Mouse (Mus musculus) MEL (cell line): ENCODE data around the gene Kmt2d. TPM values are rescaled to one million over a fixed set of nuclear protein-coding genes. Genes with fewer than 3 reads are reported as not detected.

Source experiments
- DNase-seq: peaks from one replicate; pipeline ENCODE4 v3.0.0; 2011; ENCODE audit warnings: low read depth, low spot score
- H3K27ac ChIP-seq: 2 replicates; pipeline ENCODE4 v1.5.1; 2012; ENCODE audit warnings: low read depth, mild to moderate bottlenecking, control low read depth, low read length, moderate library complexity; ENCODE audit not compliant: control insufficient read depth
- H3K27me3 ChIP-seq, 2 experiments: fragments of 150-350 bp in 1 of 2; sonication (generic) in 1 of 2; 2 replicates each; pipeline ENCODE4 v1.6.1; 2012; ENCODE audit warnings: low read length in 2 of 2, mild to moderate bottlenecking in 2 of 2, improper control_type of control experiment in 1 of 2, moderate library complexity in 1 of 2; ENCODE audit not compliant: insufficient read depth in 2 of 2, control insufficient read depth in 1 of 2
- H3K36me3 ChIP-seq, 2 experiments: 2 replicates each; pipeline ENCODE4 v1.6.1; 2012 to 2014; ENCODE audit warnings: low read length in 2 of 2, improper control_type of control experiment in 1 of 2, inconsistent platforms in 1 of 2, mild to moderate bottlenecking in 1 of 2; ENCODE audit not compliant: insufficient read depth in 2 of 2, control insufficient read depth in 1 of 2
- H3K4me1 ChIP-seq, 2 experiments: fragments of 150-350 bp in 1 of 2; sonication (generic) in 1 of 2; 2 replicates each; pipeline ENCODE4 v1.6.1; 2012; ENCODE audit warnings: low read length in 2 of 2, improper control_type of control experiment in 1 of 2, mild to moderate bottlenecking in 1 of 2; ENCODE audit not compliant: insufficient read depth in 2 of 2, control insufficient read depth in 1 of 2
- H3K4me3 ChIP-seq, 2 experiments: fragments of 150-350 bp in 1 of 2; sonication (generic) in 1 of 2; 2 replicates each; pipeline ENCODE4 v1.5.1; 2012; ENCODE audit warnings: low read depth in 2 of 2, low read length in 2 of 2, mild to moderate bottlenecking in 2 of 2, moderate library complexity in 2 of 2, control low read depth in 1 of 2, improper control_type of control experiment in 1 of 2; ENCODE audit not compliant: control insufficient read depth in 1 of 2, insufficient read depth in 1 of 2
- H3K79me2 ChIP-seq: 2 replicates; pipeline ENCODE4 v1.6.1; 2012; ENCODE audit warnings: mild to moderate bottlenecking, low read length, moderate library complexity; ENCODE audit not compliant: control insufficient read depth, poor library complexity, insufficient read depth
- H3K9ac ChIP-seq: 2 replicates; pipeline ENCODE4 v1.6.1; 2012; ENCODE audit warnings: low read depth, mild to moderate bottlenecking, control low read depth, low read length, moderate library complexity; ENCODE audit not compliant: control insufficient read depth, poor library complexity, severe bottlenecking
- H3K9me3 ChIP-seq: fragments of 150-350 bp; sonication (generic); replicated peaks from 2 replicates; pipeline ENCODE4 v1.6.1; 2012; ENCODE audit warnings: mild to moderate bottlenecking, low read length, improper control_type of control experiment, moderate library complexity; ENCODE audit not compliant: insufficient read depth
- CHD1 ChIP-seq: IDR thresholded peaks from 2 replicates; pipeline ENCODE4 v1.6.1; 2012; ENCODE audit warnings: low read depth, mild to moderate bottlenecking, inconsistent platforms, low read length, improper control_type of control experiment
- CHD2 ChIP-seq: IDR thresholded peaks from 2 replicates; pipeline ENCODE4 v1.6.1; 2011; ENCODE audit warnings: low read length, improper control_type of control experiment
- CTCF ChIP-seq, 3 experiments: IDR thresholded peaks in 2 of 3; conservative IDR thresholded peaks in 1 of 3; 2 replicates each; pipeline ENCODE4 v1.5.1; 2011 to 2012; ENCODE audit warnings: low read length in 3 of 3, low read depth in 2 of 3, mild to moderate bottlenecking in 2 of 3, improper control_type of control experiment in 1 of 3, inconsistent platforms in 1 of 3, mixed read lengths in 1 of 3, moderate library complexity in 1 of 3; ENCODE audit not compliant: control insufficient read depth in 1 of 3, insufficient read depth in 1 of 3, poor library complexity in 1 of 3, severe bottlenecking in 1 of 3
- E2F4 ChIP-seq: IDR thresholded peaks from 2 replicates; pipeline ENCODE4 v1.6.1; 2011; ENCODE audit warnings: low read depth, low read length, improper control_type of control experiment, borderline replicate concordance
- ELF1 ChIP-seq: IDR thresholded peaks from 2 replicates; pipeline ENCODE4 v1.6.1; 2014; ENCODE audit warnings: low read depth, mild to moderate bottlenecking, inconsistent platforms, low read length, improper control_type of control experiment, moderate library complexity
- EP300 ChIP-seq, 2 experiments: IDR thresholded peaks; 2 replicates each; pipeline ENCODE4 v1.6.1; 2011; ENCODE audit warnings: improper control_type of control experiment in 2 of 2, low read length in 2 of 2, low read depth in 1 of 2, mild to moderate bottlenecking in 1 of 2
- ETS1 ChIP-seq: IDR thresholded peaks from 2 replicates; pipeline ENCODE4 v1.6.1; 2012; ENCODE audit warnings: low read depth, mild to moderate bottlenecking, inconsistent platforms, low read length, improper control_type of control experiment, moderate library complexity
- GATA1 ChIP-seq: IDR thresholded peaks from 2 replicates; pipeline ENCODE4 v1.6.1; 2011; ENCODE audit warnings: low read depth, low read length, improper control_type of control experiment
- HCFC1 ChIP-seq: IDR thresholded peaks from 2 replicates; pipeline ENCODE4 v1.6.1; 2012; ENCODE audit warnings: low read depth, mild to moderate bottlenecking, inconsistent platforms, low read length, improper control_type of control experiment, moderate library complexity
- KAT2A ChIP-seq: conservative IDR thresholded peaks from 2 replicates; pipeline ENCODE4 v1.6.1; 2012; ENCODE audit warnings: low read depth, low read length, improper control_type of control experiment, inconsistent platforms
- MAFK ChIP-seq: IDR thresholded peaks from 2 replicates; pipeline ENCODE4 v1.6.1; 2011; ENCODE audit warnings: low read depth, mild to moderate bottlenecking, low read length, improper control_type of control experiment, borderline replicate concordance
- MAX ChIP-seq: IDR thresholded peaks from 2 replicates; pipeline ENCODE4 v1.6.1; 2011; ENCODE audit warnings: low read length, improper control_type of control experiment
- MAZ ChIP-seq: IDR thresholded peaks from 2 replicates; pipeline ENCODE4 v1.6.1; 2012; ENCODE audit warnings: low read depth, mild to moderate bottlenecking, inconsistent platforms, low read length, improper control_type of control experiment
- MEF2A ChIP-seq: IDR thresholded peaks from 2 replicates; pipeline ENCODE4 v1.6.1; 2014; ENCODE audit warnings: low read depth, mild to moderate bottlenecking, inconsistent platforms, low read length, improper control_type of control experiment; ENCODE audit not compliant: poor library complexity, insufficient replicate concordance, severe bottlenecking; ENCODE audit errors: extremely low read depth
- MXI1 ChIP-seq: IDR thresholded peaks from 2 replicates; pipeline ENCODE4 v1.6.1; 2011; ENCODE audit warnings: mild to moderate bottlenecking, low read depth, low read length, improper control_type of control experiment
- MYC ChIP-seq: IDR thresholded peaks from 2 replicates; pipeline ENCODE4 v1.6.1; 2011; ENCODE audit warnings: low read depth, mild to moderate bottlenecking, low read length, improper control_type of control experiment, moderate library complexity
- NELFE ChIP-seq: IDR thresholded peaks from 2 replicates; pipeline ENCODE4 v1.6.1; 2011; ENCODE audit warnings: low read depth, low read length, improper control_type of control experiment
- NRF1 ChIP-seq: IDR thresholded peaks from 2 replicates; pipeline ENCODE4 v1.6.1; 2014; ENCODE audit warnings: low read depth, mild to moderate bottlenecking, inconsistent platforms, low read length, improper control_type of control experiment, moderate library complexity; ENCODE audit not compliant: poor library complexity, insufficient read depth, severe bottlenecking
- POLR2A ChIP-seq, 2 experiments: IDR thresholded peaks; 2 replicates each; pipeline ENCODE4 v1.6.1; 2011 to 2012; ENCODE audit warnings: low read length in 2 of 2, mild to moderate bottlenecking in 2 of 2, control low read depth in 1 of 2, improper control_type of control experiment in 1 of 2, low read depth in 1 of 2, moderate library complexity in 1 of 2; ENCODE audit not compliant: control insufficient read depth in 1 of 2, insufficient read depth in 1 of 2, poor library complexity in 1 of 2
- POLR2AphosphoS5 ChIP-seq: IDR thresholded peaks from 2 replicates; pipeline ENCODE4 v1.6.1; 2012; ENCODE audit warnings: low read depth, borderline replicate concordance, mild to moderate bottlenecking, inconsistent platforms, low read length, moderate library complexity, mixed read lengths
- RAD21 ChIP-seq: IDR thresholded peaks from 2 replicates; pipeline ENCODE4 v1.6.1; 2011; ENCODE audit warnings: mild to moderate bottlenecking, low read depth, low read length, improper control_type of control experiment
- RCOR1 ChIP-seq: IDR thresholded peaks from 2 replicates; pipeline ENCODE4 v1.6.1; 2012; ENCODE audit warnings: low read depth, mild to moderate bottlenecking, inconsistent platforms, low read length, improper control_type of control experiment
- SIN3A ChIP-seq: IDR thresholded peaks from 2 replicates; pipeline ENCODE4 v1.6.1; 2012; ENCODE audit warnings: low read length, improper control_type of control experiment, inconsistent platforms
- TBP ChIP-seq: IDR thresholded peaks from 2 replicates; pipeline ENCODE4 v1.8.0; 2011; ENCODE audit warnings: low read depth, low read length, improper control_type of control experiment
- TCF12 ChIP-seq: IDR thresholded peaks from 2 replicates; pipeline ENCODE4 v1.6.1; 2014; ENCODE audit warnings: low read depth, mild to moderate bottlenecking, inconsistent platforms, low read length, improper control_type of control experiment, moderate library complexity
- UBTF ChIP-seq: IDR thresholded peaks from 2 replicates; pipeline ENCODE4 v1.6.1; 2012; ENCODE audit warnings: low read depth, mild to moderate bottlenecking, inconsistent platforms, low read length, improper control_type of control experiment, moderate library complexity, borderline replicate concordance; ENCODE audit not compliant: insufficient read depth
- USF1 ChIP-seq: IDR thresholded peaks from 2 replicates; pipeline ENCODE4 v1.6.1; 2014; ENCODE audit warnings: low read depth, mild to moderate bottlenecking, inconsistent platforms, low read length, improper control_type of control experiment, moderate library complexity
- USF2 ChIP-seq, 2 experiments: IDR thresholded peaks; 2 replicates each; pipeline ENCODE4 v1.6.1; 2011 to 2012; ENCODE audit warnings: improper control_type of control experiment in 2 of 2, low read length in 2 of 2, borderline replicate concordance in 1 of 2, inconsistent platforms in 1 of 2, low read depth in 1 of 2, mild to moderate bottlenecking in 1 of 2; ENCODE audit not compliant: insufficient read depth in 1 of 2
- ZMIZ1 ChIP-seq: IDR thresholded peaks from 2 replicates; pipeline ENCODE4 v1.6.1; 2012; ENCODE audit warnings: low read depth, mild to moderate bottlenecking, inconsistent platforms, low read length, improper control_type of control experiment, moderate library complexity
- ZNF384 ChIP-seq: IDR thresholded peaks from 2 replicates; pipeline ENCODE4 v1.6.1; 2012; ENCODE audit warnings: low read depth, mild to moderate bottlenecking, inconsistent platforms, low read length, improper control_type of control experiment
- polyA plus RNA-seq, 2 experiments: library from polyadenylated mRNA; stranded (reverse) in 1 of 2; unstranded in 1 of 2; fragments of >175 nt in 1 of 2; fragments of >200 nt in 1 of 2; gene quantifications; 2 replicates each; pipeline versions ENCODE4 v1.2.1 to v1.2.4; 2012; ENCODE audit warnings: low replicate concordance in 2 of 2, low read depth in 1 of 2; ENCODE audit not compliant: insufficient read length in 2 of 2, insufficient read depth in 1 of 2, missing spikeins in 1 of 2
- total RNA-seq: library from RNA; depleted of rRNA; stranded (reverse); fragments of 300-350 nt; gene quantifications from 2 replicates; pipeline ENCODE4 v1.2.3, GENCODE M21; 2012

Kmt2d gene
- total and polyA plus RNA-seq, 3 experiments: 12.5 to 47.7 (median 42.0) TPM

DNA sequence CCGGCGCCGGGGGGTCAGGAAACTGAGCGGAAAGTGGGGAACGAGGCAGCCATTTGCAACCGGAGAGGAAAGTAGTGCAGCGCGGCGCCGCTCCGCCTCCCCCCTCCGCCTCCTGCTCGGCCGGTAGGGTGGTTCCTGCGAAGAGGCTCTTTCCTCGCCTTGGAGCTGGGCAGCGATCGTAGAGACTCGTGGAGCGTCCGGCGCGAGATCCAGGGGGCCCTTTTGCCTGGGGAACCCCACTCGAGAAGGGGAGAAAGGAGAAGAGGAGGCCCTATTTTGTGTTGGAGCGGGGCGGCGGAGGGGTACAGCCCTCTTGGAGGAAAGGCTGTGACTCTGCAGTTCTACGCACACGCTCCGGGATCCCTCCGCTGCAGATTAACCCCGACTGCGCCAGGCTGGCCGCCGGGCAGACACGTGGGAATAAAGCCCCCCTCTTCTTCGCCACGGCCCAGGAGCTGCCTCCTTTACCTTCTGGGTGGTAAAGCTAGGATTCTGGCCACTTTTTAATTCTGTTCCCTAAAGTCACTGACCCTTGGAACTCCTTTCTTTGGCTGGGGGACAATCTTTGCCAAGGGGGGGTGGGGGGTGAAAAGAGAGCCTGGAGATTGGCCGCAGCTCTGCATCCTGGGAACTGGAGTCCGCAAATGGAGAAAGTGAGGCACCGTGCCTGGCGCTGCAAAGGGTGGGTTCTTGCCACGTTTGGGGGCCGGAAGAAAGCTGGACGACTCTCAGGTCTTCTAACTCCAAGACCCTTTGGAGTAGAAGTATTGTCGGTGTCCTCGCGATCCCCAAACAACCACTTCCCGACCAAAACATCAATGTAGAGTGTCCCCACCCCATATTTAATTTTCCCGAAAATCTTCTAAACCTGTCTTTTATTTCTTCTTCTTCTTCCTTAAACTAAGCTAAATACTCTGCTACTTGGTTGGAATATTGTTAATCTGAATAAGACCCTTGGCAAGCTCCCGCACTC, 1.2 kb upstream of the Kmt2d start:
- H3K27ac ChIP-seq: peak overlapping the region; percentile 86
- no peaks in the 10 kb centered on the region for H3K27me3 ChIP-seq
- peaks cover 0 to 23% of the 10 kb centered on the region in 2 experiments; a peak in 2 of 4 replicates for H3K36me3 ChIP-seq
- peak overlapping the region; percentile 96 for H3K9ac ChIP-seq
- peaks cover 52% of the 10 kb centered on the region for H3K79me2 ChIP-seq
- peak overlapping the region; percentile 78 to 92 for H3K4me3 ChIP-seq
- TF ChIP-seq MYC: peak; percentile 99
- peak; percentile 53; the same call in 1 of the 2 replicates for TF ChIP-seq POLR2AphosphoS5
- TF ChIP-seq MEF2A: no peak
- no peak for TF ChIP-seq USF2 (IDR thresholded peaks at IDR 0.05; ENCODE audit: borderline replicate concordance in 1 of 2, insufficient read depth in 1 of 2, low read depth in 1 of 2, low read length in 2 of 2)
- peak; percentile 93; the same call in 1 of the 2 replicates for TF ChIP-seq UBTF
- TF ChIP-seq KAT2A: peak; percentile 97
- peak; percentile 8; the same call in 1 of the 2 replicates for TF ChIP-seq NRF1
- no peak for TF ChIP-seq MAFK
- peak; percentile 64; the same call in 1 of the 2 replicates for TF ChIP-seq E2F4
- peak; percentile 77 for TF ChIP-seq NELFE
- no peak for TF ChIP-seq ZNF384
- peak; percentile 90 for TF ChIP-seq HCFC1
- TF ChIP-seq SIN3A: peak; percentile 99
- TF ChIP-seq ZMIZ1: peak; percentile 73
- peak in 1 of 2 experiments; percentile 47; a peak in 2 of 4 replicates for TF ChIP-seq EP300 (IDR thresholded peaks at IDR 0.05; ENCODE audit: low read depth in 1 of 2, low read length in 2 of 2)
- TF ChIP-seq CHD2: peak; percentile 51
- TF ChIP-seq CTCF (IDR thresholded peaks at IDR 0.05 in 2 of 3, conservative IDR thresholded peaks at IDR 0.05 in 1 of 3; ENCODE audit: control insufficient read depth in 1 of 3, insufficient read depth in 1 of 3, low read depth in 2 of 3, low read length in 3 of 3, poor library complexity in 1 of 3, severe bottlenecking in 1 of 3): no peak
- 0 out of 2 replicates have a peak, but pooled peaks have one; percentile 38 for TF ChIP-seq ELF1
- no peak for TF ChIP-seq RCOR1
- no peak for TF ChIP-seq RAD21
- peak; percentile 100 for TF ChIP-seq MAZ
- peak; percentile 82 to 92; a peak in 3 of 4 replicates for TF ChIP-seq POLR2A (IDR thresholded peaks at IDR 0.05; ENCODE audit: control insufficient read depth in 1 of 2, insufficient read depth in 1 of 2, low read depth in 1 of 2, low read length in 2 of 2, poor library complexity in 1 of 2)
- peak; percentile 83 for TF ChIP-seq TCF12
- TF ChIP-seq MAX: peak; percentile 95
- TF ChIP-seq GATA1: peak; percentile 9; the same call in 1 of the 2 replicates
- TF ChIP-seq TBP: peak; percentile 95
- TF ChIP-seq ETS1: peak; percentile 72
- TF ChIP-seq MXI1: peak; percentile 99
- peak; percentile 73 for TF ChIP-seq USF1
- peak; percentile 90; the same call in 1 of the 2 replicates for TF ChIP-seq CHD1
- H3K4me1 ChIP-seq: peaks cover 14 to 21% of the 10 kb centered on the region in 2 experiments
- DNase-seq: peak; percentile 99
- H3K9me3 ChIP-seq: no peaks in the 10 kb centered on the region
